25 mouse cellular contexts compared by ENCODE assay signal in the genomic region with DNA sequence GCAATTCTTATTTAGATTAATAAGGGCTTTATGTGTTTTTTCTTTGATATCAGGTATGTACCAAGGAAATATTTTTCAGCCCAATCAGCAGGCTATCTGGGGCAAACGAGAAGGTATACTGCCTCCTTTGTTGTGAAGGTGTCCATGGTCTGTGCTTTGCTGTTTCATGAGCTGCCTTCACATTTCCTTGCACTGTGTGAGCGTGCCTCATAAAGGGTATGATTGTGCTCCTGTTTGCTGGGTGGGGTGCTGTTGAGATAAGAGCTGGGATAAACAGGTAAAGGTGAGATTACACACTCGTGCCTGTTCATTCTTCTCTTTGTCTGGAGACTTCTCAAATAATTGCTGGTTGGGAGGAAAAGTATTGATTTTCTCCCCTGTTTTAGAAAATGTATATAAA.
"Had no signal": no experiment of that assay in that cellular context is flagged by ENCODE, and none has a peak within 500 bp of the region (broad histone marks: within the 10 kb centered on the region; RNA-seq: fewer than 3 reads in every experiment).

No protein-coding gene starts in this region.

- H3K36me3 ChIP-seq: heart, embryonic 13.5 days; heart, embryonic 15.5 days; hindbrain, embryonic 13.5 days; hindbrain, embryonic 15.5 days; kidney, embryonic 15.5 days; limb, embryonic 13.5 days; limb, embryonic 15.5 days; liver, embryonic 12.5 days had no signal

- ATAC-seq: hindbrain, postnatal 0 days; liver, embryonic 12.5 days had no signal

- H3K4me1 ChIP-seq: heart, embryonic 15.5 days; hindbrain, embryonic 15.5 days; limb, embryonic 15.5 days; liver, embryonic 12.5 days had no signal

- H3K27me3 ChIP-seq: heart, embryonic 13.5 days; heart, embryonic 15.5 days; hindbrain, embryonic 13.5 days; hindbrain, embryonic 15.5 days; kidney, embryonic 15.5 days; limb, embryonic 13.5 days; limb, embryonic 15.5 days; liver, embryonic 12.5 days had no signal

- H3K27ac ChIP-seq: gastrocnemius, adult 2 months; heart, adult 2 months; heart, embryonic 13.5 days; heart, embryonic 15.5 days; hindbrain, embryonic 13.5 days; hindbrain, embryonic 15.5 days; hindbrain, postnatal 0 days; kidney, embryonic 15.5 days; kidney, postnatal 0 days; layer of hippocampus, adult 2 months; left cerebral cortex, adult 2 months; limb, embryonic 13.5 days; limb, embryonic 15.5 days; liver, embryonic 12.5 days had no signal

- H3K4me2 ChIP-seq: heart, embryonic 11.5 days; heart, embryonic 13.5 days; heart, embryonic 15.5 days; hindbrain, embryonic 13.5 days; hindbrain, embryonic 15.5 days; kidney, embryonic 15.5 days; limb, embryonic 13.5 days; limb, embryonic 15.5 days; liver, embryonic 12.5 days had no signal

- H3K9ac ChIP-seq: heart, embryonic 13.5 days; heart, embryonic 15.5 days; hindbrain, embryonic 13.5 days; hindbrain, embryonic 15.5 days; kidney, embryonic 15.5 days; limb, embryonic 13.5 days; limb, embryonic 15.5 days; liver, embryonic 12.5 days had no signal

- H3K4me3 ChIP-seq: gastrocnemius, adult 2 months; heart, adult 2 months; heart, embryonic 13.5 days; heart, embryonic 15.5 days; hindbrain, embryonic 13.5 days; hindbrain, embryonic 15.5 days; kidney, embryonic 15.5 days; layer of hippocampus, adult 2 months; left cerebral cortex, adult 2 months; limb, embryonic 13.5 days; limb, embryonic 15.5 days; liver, embryonic 12.5 days had no signal

- H3K9me3 ChIP-seq: heart, embryonic 13.5 days; heart, embryonic 15.5 days; hindbrain, embryonic 13.5 days; hindbrain, embryonic 15.5 days; kidney, embryonic 15.5 days; limb, embryonic 13.5 days; limb, embryonic 15.5 days; liver, embryonic 12.5 days had no signal

- DNase-seq: gastrocnemius, adult 2 months; gastrocnemius, postnatal 10 days; gastrocnemius, postnatal 25 days; heart, adult 2 months; heart, postnatal 14 days; heart, postnatal 36 days; kidney, adult 11 months; kidney, adult 2 months; kidney, adult 9 months; kidney, postnatal 14 days; kidney, postnatal 4 days; left cerebral cortex, postnatal 4 days had no signal
